Mouse (Mus musculus): ENCODE measurements around the gene Hmga1. TPM values are rescaled to one million over a fixed set of nuclear protein-coding genes. Genes with fewer than 3 reads are reported as not detected.

Gene Hmga1
- polyA plus RNA-seq, 1 experiment from 2014 or later, result 113 TPM

DNA sequence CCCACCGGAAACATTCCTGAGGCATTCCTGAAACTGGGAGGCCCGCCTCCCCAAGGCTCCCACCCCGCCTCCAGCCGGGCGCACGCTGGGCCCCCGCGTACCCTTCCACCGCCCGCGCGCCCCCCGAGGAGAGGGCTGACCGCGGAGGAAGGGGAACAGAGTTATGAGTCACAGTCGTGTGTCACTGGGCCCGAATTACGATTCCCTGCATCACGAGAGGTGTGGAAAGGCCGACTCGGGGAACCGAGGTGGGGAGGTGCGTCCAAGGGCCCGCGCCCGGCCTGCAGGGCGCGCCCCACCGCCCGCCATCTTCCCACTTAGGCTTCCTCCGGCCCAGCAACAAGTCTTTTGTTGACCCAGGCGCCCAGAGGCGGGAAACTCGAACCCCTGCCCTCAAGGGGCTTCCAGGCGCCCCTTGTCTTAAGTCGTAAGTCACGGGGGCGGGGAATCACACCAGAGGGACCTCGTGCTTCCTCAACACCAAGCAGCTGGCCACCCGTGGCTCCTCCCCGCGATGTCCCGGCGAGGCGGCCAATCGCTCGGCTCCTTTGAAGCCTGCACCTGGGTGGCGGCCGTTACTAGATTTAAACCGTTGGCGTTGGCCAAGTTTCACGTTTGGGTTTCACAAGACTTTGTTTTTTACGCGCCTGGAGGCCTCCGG lies 655 bp upstream of the Hmga1 start:
- H3K4me1 ChIP-seq (replicated peaks; ENCODE audit: control insufficient read depth, insufficient read depth, low read length), result peaks cover 32% of the 10 kb centered on the region
- no peaks in the 10 kb centered on the region for H3K36me3 ChIP-seq (ENCODE audit: control insufficient read depth, insufficient read depth)
- peak overlapping the region; percentile 91; the same call in 1 of the 2 replicates for H3K27ac ChIP-seq (ENCODE audit: low read length)
- H3K4me3 ChIP-seq (replicated peaks; ENCODE audit: low read length), result peak overlapping the region; percentile 81
- H3K27me3 ChIP-seq (replicated peaks; ENCODE audit: control insufficient read depth, insufficient read depth, low read length), result no peaks in the 10 kb centered on the region
- ATAC-seq, result no peak; the same call in 1 of the 2 replicates
- peak overlapping the region; percentile 93 for H3K9ac ChIP-seq (replicated peaks; ENCODE audit: low read depth, low read length)
- peak overlapping the region; percentile 81 for H3K4me2 ChIP-seq (ENCODE audit: low read length)
- WGBS, result under 1% methylated on average over 53 of the region's 55 CpGs
- H3K9me3 ChIP-seq (ENCODE audit: control insufficient read depth, low read length), result no peaks in the 10 kb centered on the region

DNA sequence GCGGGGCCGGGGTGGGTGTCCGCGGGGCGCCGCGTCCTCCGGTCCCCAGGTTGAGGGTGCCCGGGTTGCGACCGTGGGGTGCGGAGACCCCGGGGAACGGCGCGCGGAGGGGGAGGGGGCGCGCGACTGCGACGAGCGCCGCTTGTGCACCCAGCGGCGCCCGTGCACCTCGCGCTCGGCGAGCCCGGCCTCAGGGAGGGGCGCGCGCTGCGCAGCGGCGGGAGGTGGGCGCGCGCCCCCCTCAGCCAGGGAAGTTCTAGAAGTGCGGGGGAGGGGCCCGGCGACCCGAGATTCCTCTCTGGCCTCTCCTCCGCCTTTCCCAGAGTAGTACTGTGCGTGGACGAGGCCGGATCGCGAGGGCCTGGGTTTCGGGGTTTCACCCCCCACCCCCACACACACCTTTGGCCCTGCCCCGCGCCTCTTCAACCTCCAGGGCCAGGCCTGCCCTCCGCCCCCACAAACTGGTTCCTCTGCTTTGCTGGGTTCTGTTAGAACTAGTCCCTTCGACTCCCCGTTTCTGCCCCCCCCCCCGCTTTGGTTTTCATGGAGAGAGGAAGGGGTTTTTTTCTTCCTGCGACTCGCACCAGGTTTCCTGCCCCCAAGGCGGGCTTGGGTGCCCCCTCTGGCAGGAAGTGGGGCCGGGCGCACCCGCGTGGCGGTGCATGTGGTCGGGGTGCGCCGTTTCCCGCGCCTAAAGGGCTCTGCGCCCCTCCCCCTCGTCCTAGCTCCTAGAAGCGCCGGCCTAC lies 1.1 kb downstream of the Hmga1 start:
- no peaks in the 10 kb centered on the region for H3K27me3 ChIP-seq (replicated peaks; ENCODE audit: control insufficient read depth, insufficient read depth, low read length)
- peak overlapping the region; percentile 93 for H3K9ac ChIP-seq (replicated peaks; ENCODE audit: low read depth, low read length)
- peaks cover 32% of the 10 kb centered on the region for H3K4me1 ChIP-seq (replicated peaks; ENCODE audit: control insufficient read depth, insufficient read depth, low read length)
- peak overlapping the region; percentile 91 for H3K27ac ChIP-seq (ENCODE audit: low read length)
- peak overlapping the region; percentile 81 for H3K4me2 ChIP-seq (ENCODE audit: low read length)
- ATAC-seq, result peak; percentile 65
- no peaks in the 10 kb centered on the region for H3K36me3 ChIP-seq (ENCODE audit: control insufficient read depth, insufficient read depth)
- WGBS, result under 1% methylated on average over 70 of the region's 75 CpGs
- peak overlapping the region; percentile 81 for H3K4me3 ChIP-seq (replicated peaks; ENCODE audit: low read length)
- no peaks in the 10 kb centered on the region for H3K9me3 ChIP-seq (ENCODE audit: control insufficient read depth, low read length)

- Histone ChIP-seq H3K4me2 (ENCODE audit: low read length) (peak overlapping the region; percentile 81), H3K27me3 (replicated peaks; ENCODE audit: control insufficient read depth, insufficient read depth, low read length) (no peaks in the 10 kb centered on the region), H3K4me1 (replicated peaks; ENCODE audit: control insufficient read depth, insufficient read depth, low read length) (peaks cover 32% of the 10 kb centered on the region), H3K9me3 (ENCODE audit: control insufficient read depth, low read length) (no peaks in the 10 kb centered on the region), H3K36me3 (ENCODE audit: control insufficient read depth, insufficient read depth) (no peaks in the 10 kb centered on the region), H3K4me3 (replicated peaks; ENCODE audit: low read length) (peak overlapping the region; percentile 81), H3K9ac (replicated peaks; ENCODE audit: low read depth, low read length) (peak overlapping the region; percentile 93), H3K27ac (ENCODE audit: low read length) (peak overlapping the region; percentile 27; the same call in 1 of the 2 replicates)
- WGBS, result 2% methylated on average over 14 of the region's 14 CpGs
- no peak for ATAC-seq
Observed at GRCm38 (mm10) chr17:27557927-27558661, 1.8 kb downstream of the Hmga1 start.

- ATAC-seq, result no peak
- no peaks in the 10 kb centered on the region for H3K9me3 ChIP-seq (ENCODE audit: control insufficient read depth, low read length)
- no peaks in the 10 kb centered on the region for H3K27me3 ChIP-seq (replicated peaks; ENCODE audit: control insufficient read depth, insufficient read depth, low read length)
- H3K4me2 ChIP-seq (ENCODE audit: low read length), result no peak overlapping the region; the same call in 1 of the 2 replicates
- H3K4me1 ChIP-seq (replicated peaks; ENCODE audit: control insufficient read depth, insufficient read depth, low read length), result peaks cover 32% of the 10 kb centered on the region
- no peak overlapping the region for H3K27ac ChIP-seq (ENCODE audit: low read length)
- H3K4me3 ChIP-seq (replicated peaks; ENCODE audit: low read length), result no peak overlapping the region
- 10% methylated on average over 5 of the region's 5 CpGs for WGBS
- H3K9ac ChIP-seq (replicated peaks; ENCODE audit: low read depth, low read length), result 0 out of 2 replicates have a peak overlapping the region, but pooled peaks have one; percentile 32
- H3K36me3 ChIP-seq (ENCODE audit: control insufficient read depth, insufficient read depth), result no peaks in the 10 kb centered on the region
Observed at GRCm38 (mm10) chr17:27558845-27559244, 2.5 kb downstream of the Hmga1 start.

DNA sequence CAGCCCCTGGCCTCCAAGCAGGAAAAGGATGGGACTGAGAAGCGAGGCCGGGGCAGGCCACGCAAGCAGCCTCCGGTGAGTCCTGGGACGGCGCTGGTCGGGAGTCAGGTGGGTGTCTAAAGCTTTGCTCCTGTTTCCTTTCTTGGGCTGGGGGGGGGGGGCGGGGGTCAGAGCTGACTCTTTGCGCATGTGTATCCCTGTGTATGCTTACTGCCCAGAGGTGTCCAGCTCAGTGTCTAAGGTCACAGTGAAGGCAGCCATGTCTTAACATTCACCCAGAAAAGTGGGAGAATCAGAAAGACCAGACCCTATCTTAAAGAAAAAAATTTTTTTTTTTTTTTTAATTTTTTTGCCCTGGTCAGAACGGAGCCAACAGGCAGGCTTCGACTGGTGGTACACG lies 3.3 kb downstream of the Hmga1 start:
- H3K36me3 ChIP-seq (ENCODE audit: control insufficient read depth, insufficient read depth), result no peaks in the 10 kb centered on the region
- H3K4me1 ChIP-seq (replicated peaks; ENCODE audit: control insufficient read depth, insufficient read depth, low read length), result peaks cover 35% of the 10 kb centered on the region
- H3K4me3 ChIP-seq (replicated peaks; ENCODE audit: low read length), result no peak overlapping the region
- no peak overlapping the region for H3K9ac ChIP-seq (replicated peaks; ENCODE audit: low read depth, low read length)
- H3K27ac ChIP-seq (ENCODE audit: low read length), result no peak overlapping the region
- H3K9me3 ChIP-seq (ENCODE audit: control insufficient read depth, low read length), result no peaks in the 10 kb centered on the region
- H3K4me2 ChIP-seq (ENCODE audit: low read length), result no peak overlapping the region
- ATAC-seq, result no peak
- H3K27me3 ChIP-seq (replicated peaks; ENCODE audit: control insufficient read depth, insufficient read depth, low read length), result no peaks in the 10 kb centered on the region
- 77% methylated on average over 12 of the region's 12 CpGs for WGBS

DNA sequence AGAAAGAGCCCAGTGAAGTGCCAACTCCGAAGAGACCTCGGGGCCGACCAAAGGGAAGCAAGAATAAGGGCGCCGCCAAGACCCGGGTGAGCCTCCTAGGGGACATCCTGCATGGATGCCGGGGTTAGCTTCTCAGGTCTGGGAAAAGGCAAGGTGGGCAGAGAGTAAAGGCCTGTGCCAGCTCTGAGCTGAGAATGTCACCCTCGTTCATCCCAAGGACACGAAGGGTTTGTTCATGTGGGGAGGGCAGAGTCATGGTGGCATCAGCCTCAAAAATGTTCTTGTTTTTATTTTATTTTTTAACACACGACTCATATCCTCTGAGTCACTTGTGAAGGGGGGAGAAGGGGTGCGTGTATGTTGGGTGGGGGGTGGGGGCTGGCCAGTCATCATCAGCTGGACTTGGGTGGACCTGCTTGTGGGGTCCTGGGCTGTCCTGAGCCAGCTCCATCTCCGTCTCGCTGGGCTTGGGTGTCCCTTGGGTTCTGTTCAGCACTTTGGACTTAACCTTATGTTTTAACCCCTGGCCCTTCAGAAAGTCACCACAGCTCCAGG lies 4.7 kb downstream of the Hmga1 start:
- Histone ChIP-seq H3K27me3 (replicated peaks; ENCODE audit: control insufficient read depth, insufficient read depth, low read length) (no peaks in the 10 kb centered on the region), H3K4me1 (replicated peaks; ENCODE audit: control insufficient read depth, insufficient read depth, low read length) (peaks cover 35% of the 10 kb centered on the region), H3K27ac (ENCODE audit: low read length) (no peak overlapping the region), H3K9ac (replicated peaks; ENCODE audit: low read depth, low read length) (no peak overlapping the region), H3K36me3 (ENCODE audit: control insufficient read depth, insufficient read depth) (no peaks in the 10 kb centered on the region), H3K4me3 (replicated peaks; ENCODE audit: low read length) (no peak overlapping the region), H3K9me3 (ENCODE audit: control insufficient read depth, low read length) (no peaks in the 10 kb centered on the region), H3K4me2 (ENCODE audit: low read length) (no peak overlapping the region)
- WGBS, result 90% methylated on average over 13 of the region's 13 CpGs
- ATAC-seq, result no peak

GRCm38 (mm10) chr17:27561809-27562526 lies 5.7 kb downstream of the Hmga1 start:
- H3K4me1 ChIP-seq (replicated peaks; ENCODE audit: control insufficient read depth, insufficient read depth, low read length), result peaks cover 40% of the 10 kb centered on the region
- ATAC-seq, result no peak

DNA sequence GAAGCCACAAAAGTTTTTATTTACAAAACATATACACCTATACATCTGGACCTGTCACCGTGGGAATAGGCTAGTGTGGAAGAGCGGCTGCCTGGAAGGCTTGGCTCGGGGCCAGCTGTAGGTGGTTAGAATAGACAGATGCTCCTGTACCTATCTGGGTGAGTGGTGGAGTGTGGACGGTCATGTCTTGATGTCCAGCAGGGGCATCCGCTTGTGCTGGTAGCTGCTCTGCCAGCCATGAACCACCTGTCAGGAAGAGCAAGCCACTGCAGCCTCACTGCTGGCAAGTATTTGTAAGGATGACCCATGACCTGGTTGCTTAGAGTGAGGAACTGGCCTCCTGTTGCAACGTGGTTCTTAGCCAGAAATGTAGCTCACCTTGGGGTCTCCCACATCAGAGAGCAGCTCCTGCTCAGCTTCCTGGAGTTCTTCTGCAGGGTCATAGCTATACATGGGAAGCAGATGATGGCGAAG lies 7.5 kb downstream of the Hmga1 start:
- no peaks in the 10 kb centered on the region for H3K36me3 ChIP-seq (ENCODE audit: control insufficient read depth, insufficient read depth)
- 52% methylated on average over 7 of the region's 7 CpGs for WGBS
- H3K4me3 ChIP-seq (replicated peaks; ENCODE audit: low read length), result no peak overlapping the region
- H3K27me3 ChIP-seq (replicated peaks; ENCODE audit: control insufficient read depth, insufficient read depth, low read length), result no peaks in the 10 kb centered on the region
- H3K9me3 ChIP-seq (ENCODE audit: control insufficient read depth, low read length), result no peaks in the 10 kb centered on the region
- ATAC-seq, result no peak
- peaks cover 25% of the 10 kb centered on the region for H3K4me1 ChIP-seq (replicated peaks; ENCODE audit: control insufficient read depth, insufficient read depth, low read length)
- H3K4me2 ChIP-seq (ENCODE audit: low read length), result no peak overlapping the region
- no peak overlapping the region for H3K27ac ChIP-seq (ENCODE audit: low read length)
- no peak overlapping the region for H3K9ac ChIP-seq (replicated peaks; ENCODE audit: low read depth, low read length)

More at GRCm38 (mm10) chr17:27561809-27562526, 5.7 kb downstream of the Hmga1 start:
- Histone ChIP-seq H3K4me3 (replicated peaks; ENCODE audit: low read length) (no peak overlapping the region), H3K4me2 (ENCODE audit: low read length) (no peak overlapping the region), H3K9me3 (ENCODE audit: control insufficient read depth, low read length) (no peaks in the 10 kb centered on the region), H3K36me3 (ENCODE audit: control insufficient read depth, insufficient read depth) (no peaks in the 10 kb centered on the region), H3K27me3 (replicated peaks; ENCODE audit: control insufficient read depth, insufficient read depth, low read length) (no peaks in the 10 kb centered on the region), H3K9ac (replicated peaks; ENCODE audit: low read depth, low read length) (no peak overlapping the region), H3K27ac (ENCODE audit: low read length) (no peak overlapping the region)
- 59% methylated on average over 9 of the region's 11 CpGs for WGBS
